Mouse (Mus musculus): ENCODE measurements around the gene Hist2h2bb. TPM values are rescaled to one million over a fixed set of nuclear protein-coding genes. Genes with fewer than 3 reads are reported as not detected.
"Not testable (repeated sequence)": the region's sequence is repeated elsewhere in the genome, so short reads cannot be mapped to it uniquely, and the experiment has no call there.

Hist2h2bb gene
- polyA plus RNA-seq, 1 experiment from 2014 or later: 21.8 TPM

DNA sequence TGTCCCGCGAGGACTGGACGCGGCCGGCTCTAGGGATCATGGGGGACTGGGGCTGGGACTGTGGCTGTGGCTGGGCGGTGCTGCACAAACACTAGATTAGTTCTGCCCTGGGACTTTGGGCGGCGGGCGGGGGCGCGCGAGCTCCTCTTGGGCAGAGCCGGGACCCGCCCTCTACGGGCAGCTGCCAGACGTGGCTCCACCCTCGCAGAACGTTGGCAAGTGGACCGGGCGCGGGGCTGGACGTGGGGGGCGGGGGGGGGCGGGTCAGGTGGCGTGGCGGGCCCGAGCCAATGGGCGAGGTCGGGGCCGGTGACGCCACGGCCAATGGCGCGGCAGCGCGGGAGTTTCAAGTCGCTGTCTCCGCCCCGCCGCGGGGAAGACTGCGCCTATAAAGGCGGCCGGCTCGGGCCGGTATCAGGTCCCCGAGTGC, 23.1 kb upstream of the Hist2h2bb start, which contains the start of gene Hist2h3c1:
Hist2h3c1 (plus strand) TSS at position 259 of the 430 bp plus-strand sequence.
- peak; percentile 93 for ATAC-seq (ENCODE audit: low FRiP score, low TSS enrichment)
- 0% methylated on average over 12 of the region's 47 CpGs for WGBS
- Histone ChIP-seq H3K27ac (ENCODE audit: low read depth, low read length) (peak within 1 kb of the TSS; percentile 68), H3K4me2 (replicated peaks; ENCODE audit: low read depth, low read length) (peak within 1 kb of the TSS; percentile 50), H3K4me3 (ENCODE audit: low read length) (peak within 1 kb of the TSS; percentile 53), H3K9ac (ENCODE audit: low read depth, low read length) (peak within 1 kb of the TSS; percentile 75), H3K4me1 (ENCODE audit: control insufficient read depth, insufficient read depth, low read length) (peaks cover 22% of the 10 kb centered on the region)
- H3K27me3 ChIP-seq (ENCODE audit: control insufficient read depth, insufficient read depth, low read length); H3K9me3 ChIP-seq (ENCODE audit: control insufficient read depth, low read length); H3K36me3 ChIP-seq (ENCODE audit: control insufficient read depth, insufficient read depth, low read length): not testable (repeated sequence)

- Histone ChIP-seq H3K4me3 (ENCODE audit: low read length) (peak overlapping the region; percentile 53), H3K9ac (ENCODE audit: low read depth, low read length) (peak overlapping the region; percentile 75), H3K36me3 (ENCODE audit: control insufficient read depth, insufficient read depth, low read length) (no peaks in the 10 kb centered on the region), H3K4me1 (ENCODE audit: control insufficient read depth, insufficient read depth, low read length) (peaks cover 22% of the 10 kb centered on the region), H3K27me3 (ENCODE audit: control insufficient read depth, insufficient read depth, low read length) (no peaks in the 10 kb centered on the region), H3K27ac (ENCODE audit: low read depth, low read length) (peak overlapping the region; percentile 68), H3K9me3 (ENCODE audit: control insufficient read depth, low read length) (no peaks in the 10 kb centered on the region), H3K4me2 (replicated peaks; ENCODE audit: low read depth, low read length) (peak overlapping the region; percentile 50)
- no peak for ATAC-seq (ENCODE audit: low FRiP score, low TSS enrichment)
- WGBS: 4% methylated on average over 11 of the region's 11 CpGs
These were observed 22.0 kb upstream of the Hist2h2bb start for GRCm38 (mm10) chr3:96247356-96248140.

DNA sequence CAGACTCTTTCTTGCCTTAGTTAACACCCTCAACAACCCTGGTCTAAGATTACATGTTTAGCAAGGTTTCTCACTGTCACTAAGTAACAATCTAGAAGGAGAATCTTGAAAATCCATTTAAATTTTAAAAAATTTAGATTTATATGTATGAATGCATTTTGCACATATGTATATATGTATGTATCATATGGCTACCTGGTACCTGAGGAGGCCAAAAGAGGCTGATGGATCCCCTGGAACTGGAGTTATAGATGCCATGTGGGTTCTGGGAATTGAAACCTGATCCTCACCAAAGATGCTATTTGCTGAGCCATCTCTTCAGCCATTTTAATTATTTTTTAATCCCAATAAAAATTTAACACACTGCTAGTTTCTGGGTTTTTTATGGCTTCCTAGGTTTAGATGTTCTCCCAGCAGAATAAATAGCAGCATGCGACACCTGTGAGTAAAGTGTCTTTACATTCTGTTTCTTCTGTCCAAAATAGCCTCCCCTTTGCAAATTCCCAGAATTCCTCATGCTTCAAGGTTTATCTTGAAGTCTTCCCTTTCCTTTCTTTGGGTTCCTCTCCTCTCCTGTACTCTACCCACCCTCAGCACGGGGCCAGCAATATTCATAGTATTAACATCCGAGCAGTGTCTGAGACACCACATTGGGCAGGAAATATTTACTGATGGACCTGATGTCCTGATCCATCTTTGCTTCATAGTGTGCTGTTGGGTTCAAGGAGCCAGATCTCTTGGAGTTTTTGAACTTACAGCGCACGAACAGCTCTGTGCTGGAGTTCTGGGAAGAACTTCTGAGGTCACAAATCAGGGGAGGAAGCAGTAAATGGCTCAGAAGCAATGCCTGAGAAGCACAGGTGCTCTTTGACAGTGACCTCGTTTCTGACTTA, 21.2 kb upstream of the Hist2h2bb start:
- Histone ChIP-seq H3K4me1 (ENCODE audit: control insufficient read depth, insufficient read depth, low read length) (peaks cover 22% of the 10 kb centered on the region), H3K4me3 (ENCODE audit: low read length) (peak overlapping the region; percentile 53), H3K27ac (ENCODE audit: low read depth, low read length) (peak overlapping the region; percentile 55; the same call in 1 of the 2 replicates), H3K9ac (ENCODE audit: low read depth, low read length) (peak overlapping the region; percentile 75), H3K9me3 (ENCODE audit: control insufficient read depth, low read length) (no peaks in the 10 kb centered on the region), H3K36me3 (ENCODE audit: control insufficient read depth, insufficient read depth, low read length) (no peaks in the 10 kb centered on the region), H3K27me3 (ENCODE audit: control insufficient read depth, insufficient read depth, low read length) (no peaks in the 10 kb centered on the region), H3K4me2 (replicated peaks; ENCODE audit: low read depth, low read length) (peak overlapping the region; percentile 50)
- ATAC-seq (ENCODE audit: low FRiP score, low TSS enrichment): no peak
- 41% methylated on average over 6 of the region's 6 CpGs for WGBS

DNA sequence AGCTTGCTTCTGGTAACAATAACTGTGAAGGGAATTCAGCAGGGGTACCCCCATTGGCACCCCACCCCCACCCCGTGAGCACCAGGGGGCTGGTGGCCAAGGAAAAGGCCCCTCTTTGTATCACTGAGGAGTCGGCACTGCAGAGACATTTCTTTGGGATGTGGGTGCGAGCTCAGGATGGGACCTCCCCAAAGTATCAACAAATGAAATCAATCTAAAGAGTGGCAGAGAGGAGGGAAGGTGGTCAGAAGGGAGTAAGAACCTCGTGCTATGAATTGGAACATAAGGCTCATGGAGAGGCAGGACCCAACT, 20.6 kb upstream of the Hist2h2bb start:
- H3K4me3 ChIP-seq (ENCODE audit: low read length): no peak overlapping the region
- 0 out of 2 replicates have a peak overlapping the region, but pooled peaks have one; percentile 75 for H3K9ac ChIP-seq (ENCODE audit: low read depth, low read length)
- 70% methylated on average over 4 of the region's 4 CpGs for WGBS
- H3K27me3 ChIP-seq (ENCODE audit: control insufficient read depth, insufficient read depth, low read length): no peaks in the 10 kb centered on the region
- peak overlapping the region; percentile 50 for H3K4me2 ChIP-seq (replicated peaks; ENCODE audit: low read depth, low read length)
- H3K4me1 ChIP-seq (ENCODE audit: control insufficient read depth, insufficient read depth, low read length): peaks cover 20% of the 10 kb centered on the region
- no peaks in the 10 kb centered on the region for H3K9me3 ChIP-seq (ENCODE audit: control insufficient read depth, low read length)
- no peaks in the 10 kb centered on the region for H3K36me3 ChIP-seq (ENCODE audit: control insufficient read depth, insufficient read depth, low read length)
- H3K27ac ChIP-seq (ENCODE audit: low read depth, low read length): peak overlapping the region; percentile 55; the same call in 1 of the 2 replicates
- ATAC-seq (ENCODE audit: low FRiP score, low TSS enrichment): no peak

DNA sequence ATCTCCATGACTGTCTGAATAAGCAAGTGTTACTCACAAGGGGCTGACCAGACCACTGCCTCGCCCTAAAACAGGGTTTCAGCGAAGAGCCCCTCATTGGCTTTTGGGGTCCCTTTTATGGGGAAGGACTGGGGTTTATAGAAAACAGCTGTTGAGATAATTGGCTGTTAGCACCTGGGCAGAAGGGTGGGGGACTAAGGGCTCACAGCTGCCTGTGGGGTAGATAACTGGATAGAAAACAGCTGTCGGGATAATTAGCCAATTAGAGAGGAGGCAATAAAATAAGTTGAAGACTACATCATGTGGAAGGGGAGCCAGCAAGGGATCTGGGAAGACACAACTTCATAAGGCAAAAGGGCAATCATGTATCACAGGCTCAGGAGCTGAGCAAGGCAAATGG, 18.7 kb upstream of the Hist2h2bb start:
- Histone ChIP-seq H3K36me3 (ENCODE audit: control insufficient read depth, insufficient read depth, low read length) (no peaks in the 10 kb centered on the region), H3K9me3 (ENCODE audit: control insufficient read depth, low read length) (no peaks in the 10 kb centered on the region), H3K9ac (ENCODE audit: low read depth, low read length) (no peak overlapping the region; the same call in 1 of the 2 replicates), H3K4me2 (replicated peaks; ENCODE audit: low read depth, low read length) (no peak overlapping the region), H3K27ac (ENCODE audit: low read depth, low read length) (no peak overlapping the region), H3K27me3 (ENCODE audit: control insufficient read depth, insufficient read depth, low read length) (no peaks in the 10 kb centered on the region), H3K4me3 (ENCODE audit: low read length) (no peak overlapping the region), H3K4me1 (ENCODE audit: control insufficient read depth, insufficient read depth, low read length) (peaks cover 14% of the 10 kb centered on the region; the same call in 1 of the 2 replicates)
- ATAC-seq (ENCODE audit: low FRiP score, low TSS enrichment): no peak
- WGBS: 60% methylated on average over 3 of the region's 3 CpGs

DNA sequence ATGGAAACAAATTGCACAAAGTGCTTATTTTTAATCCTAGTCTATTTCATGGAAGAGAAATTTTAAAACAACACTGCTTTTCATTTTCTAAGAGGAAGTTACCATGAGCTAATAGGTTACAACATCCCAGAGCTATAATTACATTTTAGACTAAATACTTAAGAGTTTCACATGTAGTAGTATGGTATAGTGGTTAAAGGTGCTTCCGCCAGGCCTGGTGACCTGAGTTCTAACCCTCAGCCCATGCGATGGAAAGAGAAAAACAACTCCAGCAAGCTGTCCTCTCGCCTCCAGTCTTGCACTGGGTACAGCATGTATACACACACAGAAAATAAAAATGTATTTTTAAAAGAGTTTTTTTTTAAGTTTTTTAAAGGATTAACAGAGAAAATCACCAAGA, 17.8 kb upstream of the Hist2h2bb start:
- no peak overlapping the region for H3K4me2 ChIP-seq (replicated peaks; ENCODE audit: low read depth, low read length)
- no peaks in the 10 kb centered on the region for H3K9me3 ChIP-seq (ENCODE audit: control insufficient read depth, low read length)
- H3K27ac ChIP-seq (ENCODE audit: low read depth, low read length): no peak overlapping the region
- peaks cover 14% of the 10 kb centered on the region; the same call in 1 of the 2 replicates for H3K4me1 ChIP-seq (ENCODE audit: control insufficient read depth, insufficient read depth, low read length)
- no peaks in the 10 kb centered on the region for H3K27me3 ChIP-seq (ENCODE audit: control insufficient read depth, insufficient read depth, low read length)
- no peak overlapping the region for H3K4me3 ChIP-seq (ENCODE audit: low read length)
- no peak overlapping the region for H3K9ac ChIP-seq (ENCODE audit: low read depth, low read length)
- ATAC-seq (ENCODE audit: low FRiP score, low TSS enrichment): no peak
- H3K36me3 ChIP-seq (ENCODE audit: control insufficient read depth, insufficient read depth, low read length): no peaks in the 10 kb centered on the region
- WGBS: 88% methylated on average over 3 of the region's 3 CpGs

DNA sequence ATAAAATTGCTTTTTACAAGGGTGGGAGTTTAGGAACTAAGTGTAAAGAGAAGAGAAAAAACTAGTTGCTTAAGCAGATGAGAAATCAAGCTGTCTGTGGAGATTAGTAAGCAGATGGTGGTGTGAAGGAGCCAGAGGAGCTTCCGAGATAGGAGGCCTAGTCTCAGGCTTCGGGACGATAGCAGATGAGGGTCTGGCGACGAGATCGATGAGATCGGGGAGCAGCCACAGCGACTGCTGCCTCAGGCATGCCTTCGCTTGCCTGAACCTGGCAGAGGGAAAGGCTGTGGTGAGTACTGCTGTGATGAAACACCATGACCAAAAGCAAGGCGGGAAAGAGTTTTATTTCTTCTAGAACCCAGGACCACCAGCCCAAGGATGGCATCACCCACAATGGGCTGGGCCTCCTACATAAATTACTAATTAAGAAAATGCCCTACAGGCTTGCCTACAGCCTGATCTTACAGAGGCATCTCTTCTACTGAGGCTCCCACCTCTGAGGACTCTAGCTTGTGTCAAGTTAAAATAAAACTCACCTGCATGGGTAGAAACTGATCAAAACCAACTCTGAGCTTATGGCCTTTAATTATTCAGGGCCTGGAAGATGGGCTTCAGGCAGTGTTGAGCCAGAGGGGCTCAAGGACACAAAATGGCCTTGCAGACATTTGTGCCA, 14.7 kb upstream of the Hist2h2bb start:
- H3K4me1 ChIP-seq (ENCODE audit: control insufficient read depth, insufficient read depth, low read length): no peaks in the 10 kb centered on the region
- ATAC-seq (ENCODE audit: low FRiP score, low TSS enrichment): 0 out of 2 replicates have a peak, but pooled peaks have one; percentile 26
- H3K9ac ChIP-seq (ENCODE audit: low read depth, low read length): peak overlapping the region; percentile 28; the same call in 1 of the 2 replicates
- no peak overlapping the region for H3K4me3 ChIP-seq (ENCODE audit: low read length)
- no peaks in the 10 kb centered on the region for H3K27me3 ChIP-seq (ENCODE audit: control insufficient read depth, insufficient read depth, low read length)
- H3K36me3 ChIP-seq (ENCODE audit: control insufficient read depth, insufficient read depth, low read length): no peaks in the 10 kb centered on the region
- H3K4me2 ChIP-seq (replicated peaks; ENCODE audit: low read depth, low read length): no peak overlapping the region; the same call in 1 of the 2 replicates
- H3K9me3 ChIP-seq (ENCODE audit: control insufficient read depth, low read length): no peaks in the 10 kb centered on the region
- no peak overlapping the region for H3K27ac ChIP-seq (ENCODE audit: low read depth, low read length)
- 53% methylated on average over 10 of the region's 10 CpGs for WGBS

DNA sequence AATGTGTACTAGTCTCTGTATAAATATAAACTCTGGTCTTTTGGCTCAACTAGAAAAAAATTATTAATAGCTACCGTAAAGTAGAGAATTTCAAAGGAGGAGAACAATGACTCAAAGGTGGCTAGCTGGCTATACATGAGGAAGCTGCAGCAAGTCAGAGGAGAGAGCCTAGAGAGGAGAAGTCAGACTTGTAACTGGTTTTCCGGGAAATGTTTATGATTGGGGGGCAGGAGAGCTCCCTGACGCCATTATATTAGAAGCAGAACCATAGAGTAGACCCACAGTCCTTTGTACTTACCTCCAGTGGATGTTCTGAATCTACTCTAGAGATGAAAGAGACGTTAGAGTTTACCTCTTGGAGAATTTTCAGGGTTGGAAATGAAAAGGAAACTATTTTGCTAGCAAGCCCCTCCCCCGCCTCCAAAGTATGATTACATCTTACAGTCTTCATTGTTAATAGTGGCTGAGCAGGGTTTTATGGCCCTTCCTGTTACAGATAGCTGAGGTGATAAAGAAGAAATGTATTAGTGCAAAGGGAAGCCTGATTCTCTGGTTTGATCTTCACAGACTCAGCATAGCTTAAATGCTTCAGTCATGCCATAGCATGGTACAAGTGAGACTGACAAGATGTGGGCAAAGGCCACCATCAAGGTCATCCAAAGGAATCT, 13.5 kb upstream of the Hist2h2bb start:
- Histone ChIP-seq H3K36me3 (ENCODE audit: control insufficient read depth, insufficient read depth, low read length) (no peaks in the 10 kb centered on the region), H3K9ac (ENCODE audit: low read depth, low read length) (no peak overlapping the region), H3K4me1 (ENCODE audit: control insufficient read depth, insufficient read depth, low read length) (no peaks in the 10 kb centered on the region), H3K27me3 (ENCODE audit: control insufficient read depth, insufficient read depth, low read length) (no peaks in the 10 kb centered on the region), H3K4me2 (replicated peaks; ENCODE audit: low read depth, low read length) (no peak overlapping the region), H3K27ac (ENCODE audit: low read depth, low read length) (no peak overlapping the region), H3K9me3 (ENCODE audit: control insufficient read depth, low read length) (no peaks in the 10 kb centered on the region), H3K4me3 (ENCODE audit: low read length) (no peak overlapping the region)
- WGBS: 68% methylated on average over 5 of the region's 5 CpGs
- ATAC-seq (ENCODE audit: low FRiP score, low TSS enrichment): no peak
